Comparison of ENCODE assay signal across 8 mouse cellular contexts in genomic region chr8:84729921-84730362, GRCm38 (mm10). TPM values are rescaled to one million over a fixed set of nuclear protein-coding genes. Genes with fewer than 3 reads are reported as not detected.
DNase-seq lines count a peak whose midpoint lies in the region; ATAC-seq and TF ChIP-seq lines count a peak whose summit lies in the region.

No protein-coding gene starts in this region.

- peaks cover 83% of the 10 kb centered on the region for H3K4me1 ChIP-seq in liver, embryonic 16.5 days (ENCODE audit: control insufficient read depth, low read depth, low read length)
- peaks cover 33% of the 10 kb centered on the region for H3K4me1 ChIP-seq in stomach, postnatal 0 days (replicated peaks; ENCODE audit: control insufficient read depth, insufficient read depth)

- H3K27me3 ChIP-seq in liver, embryonic 16.5 days (ENCODE audit: control insufficient read depth, insufficient read depth, low read depth, low read length): no peaks in the 10 kb centered on the region
- no peaks in the 10 kb centered on the region for H3K27me3 ChIP-seq in stomach, postnatal 0 days (ENCODE audit: control insufficient read depth, insufficient read depth, low read length)

- ATAC-seq in liver, embryonic 16.5 days (ENCODE audit: low read depth): no peak
- no peak for ATAC-seq in stomach, postnatal 0 days (ENCODE audit: low FRiP score, low TSS enrichment)

- peak overlapping the region; percentile 37 for H3K4me3 ChIP-seq in liver, embryonic 16.5 days (ENCODE audit: low read depth, low read length)
- H3K4me3 ChIP-seq in stomach, postnatal 0 days (ENCODE audit: low read depth, low read length): no peak overlapping the region

- peak overlapping the region; percentile 98 for H3K27ac ChIP-seq in liver, embryonic 16.5 days (ENCODE audit: low read length)
- peak overlapping the region; percentile 88 for H3K27ac ChIP-seq in stomach, postnatal 0 days (replicated peaks)

- no peak for TF ChIP-seq CTCF in stomach, postnatal 0 days (IDR thresholded peaks at IDR 0.05; ENCODE audit: low read depth)

- intact Hi-C loops in heart, postnatal 14 days (cut with DNase I): no loop called here

- H3K9ac ChIP-seq in liver, embryonic 16.5 days (ENCODE audit: low read depth, low read length): peak overlapping the region; percentile 65
- no peak overlapping the region for H3K9ac ChIP-seq in stomach, postnatal 0 days (ENCODE audit: low read length)

- no peak for TF ChIP-seq EP300 in stomach, postnatal 0 days (optimal IDR thresholded peaks at IDR 0.05)

- 83% methylated on average over 16 of the region's 16 CpGs for WGBS in liver, embryonic 16.5 days (ENCODE audit: insufficient replicate concordance)
- 70% methylated on average over 16 of the region's 16 CpGs for WGBS in stomach, postnatal 0 days

- H3K36me3 ChIP-seq in liver, embryonic 16.5 days (ENCODE audit: control insufficient read depth, insufficient read depth): no peaks in the 10 kb centered on the region
- 0 out of 2 replicates have a peak, but pooled peaks cover 2% of the 10 kb centered on the region for H3K36me3 ChIP-seq in stomach, postnatal 0 days (ENCODE audit: control insufficient read depth, insufficient read depth, low read length)

- DNase-seq in layer of hippocampus, adult 8-10 months (ENCODE audit: low spot score in 2 of 2): peak; percentile 59 to 63
- DNase-seq in layer of hippocampus, adult 9-10 months (ENCODE audit: low spot score): no peak
- DNase-seq in cerebellum, postnatal 36 days: peak; percentile 70 to 73
- DNase-seq in heart, postnatal 14 days: peak; percentile 62 to 66
- no peak for DNase-seq in stomach, postnatal 0 days (ENCODE audit: low spot score)
- no peak for DNase-seq in adrenal gland, postnatal 14 days
- DNase-seq in adrenal gland, postnatal 25 days: no peak

- no peaks in the 10 kb centered on the region for H3K9me3 ChIP-seq in liver, embryonic 16.5 days (replicated peaks; ENCODE audit: control insufficient read depth, low read length)
- H3K9me3 ChIP-seq in stomach, postnatal 0 days (ENCODE audit: control insufficient read depth, low read length): no peaks in the 10 kb centered on the region

- peak overlapping the region; percentile 58 for H3K4me2 ChIP-seq in liver, embryonic 16.5 days (ENCODE audit: low read depth, low read length)
- H3K4me2 ChIP-seq in stomach, postnatal 0 days (replicated peaks; ENCODE audit: low read depth): no peak overlapping the region

RNA-seq across cellular contexts. Expression of gene G430095P16Rik, which starts 7.1 kb away (rescaled TPM):
- total RNA-seq in layer of hippocampus, adult 8-10 months (2022): not detected
- total RNA-seq in heart, postnatal 14 days (2021): under 1 TPM; 0.54 to 0.69 TPM
- polyA plus RNA-seq in liver, embryonic 16.5 days (2015; fragmentation: Nextera tagmentation; extraction: Ambion mirVana): 7.0 and 7.8 TPM in 2 replicates
- polyA plus RNA-seq in stomach, postnatal 0 days (2015; fragmentation: Nextera tagmentation; extraction: Ambion mirVana): 1.7 and 2.0 TPM in 2 replicates
- 0.52 and 0.90 TPM in 2 replicates for total RNA-seq in adrenal gland, postnatal 14 days (2021)
- total RNA-seq in adrenal gland, postnatal 25 days (2021): not detected in 2 replicates

RNA-seq across cellular contexts. Expression of gene Lyl1, which starts 28.7 kb away (rescaled TPM):
- 1 to 10 TPM; 2.6 to 7.2 (median 4.8) TPM for total RNA-seq in layer of hippocampus, adult 8-10 months (2022)
- 1 to 10 TPM; 5.8 to 6.7 TPM for total RNA-seq in heart, postnatal 14 days (2021)
- polyA plus RNA-seq in liver, embryonic 16.5 days (2015; fragmentation: Nextera tagmentation; extraction: Ambion mirVana): 43.7 and 45.6 TPM in 2 replicates
- 4.0 and 4.3 TPM in 2 replicates for polyA plus RNA-seq in stomach, postnatal 0 days (2015; fragmentation: Nextera tagmentation; extraction: Ambion mirVana)
- 4.2 and 9.4 TPM in 2 replicates for total RNA-seq in adrenal gland, postnatal 14 days (2021)
- total RNA-seq in adrenal gland, postnatal 25 days (2021): 3.1 and 3.8 TPM in 2 replicates

RNA-seq across cellular contexts. Expression of gene Nacc1, which starts 42.3 kb away (rescaled TPM):
- 10 to 100 TPM; 86.2 to 91.2 (median 87.6) TPM for total RNA-seq in layer of hippocampus, adult 8-10 months (2022)
- 10 to 100 TPM; 35.6 to 40.5 TPM for total RNA-seq in heart, postnatal 14 days (2021)
- 5.4 and 6.3 TPM in 2 replicates for polyA plus RNA-seq in liver, embryonic 16.5 days (2015; fragmentation: Nextera tagmentation; extraction: Ambion mirVana)
- 6.8 and 8.3 TPM in 2 replicates for polyA plus RNA-seq in stomach, postnatal 0 days (2015; fragmentation: Nextera tagmentation; extraction: Ambion mirVana)
- 68.3 and 68.8 TPM in 2 replicates for total RNA-seq in adrenal gland, postnatal 14 days (2021)
- 73.9 and 76.0 TPM in 2 replicates for total RNA-seq in adrenal gland, postnatal 25 days (2021)

RNA-seq across cellular contexts. Expression of gene Trmt1, which starts 43.8 kb away (rescaled TPM):
- total RNA-seq in layer of hippocampus, adult 8-10 months (2022): 100 to 1,000 TPM in 2 of 4 experiments, 10 to 100 TPM in 2; 91.6 to 133 (median 103) TPM
- 10 to 100 TPM; 32.5 to 35.2 TPM for total RNA-seq in heart, postnatal 14 days (2021)
- 27.3 and 27.7 TPM in 2 replicates for polyA plus RNA-seq in liver, embryonic 16.5 days (2015; fragmentation: Nextera tagmentation; extraction: Ambion mirVana)
- polyA plus RNA-seq in stomach, postnatal 0 days (2015; fragmentation: Nextera tagmentation; extraction: Ambion mirVana): 45.1 and 49.9 TPM in 2 replicates
- 62.2 and 67.9 TPM in 2 replicates for total RNA-seq in adrenal gland, postnatal 14 days (2021)
- total RNA-seq in adrenal gland, postnatal 25 days (2021): 75.1 and 83.9 TPM in 2 replicates

Comparison
In these comparisons a context has a peak if more than half of its experiments do, and no peak if none do; other contexts are left out.
1. DNase-seq: peak in layer of hippocampus, adult 8-10 months (2 of 2), cerebellum, postnatal 36 days (2 of 2) and heart, postnatal 14 days (2 of 2); none in layer of hippocampus, adult 9-10 months (single experiment), stomach, postnatal 0 days (single experiment), adrenal gland, postnatal 14 days (single experiment) and adrenal gland, postnatal 25 days (single experiment).